Mouse (Mus musculus) splenic B cell, adult 2 months (primary cell): ENCODE measurements around the gene Ints1.

ENCODE experiments used
- DNase-seq: peaks from one replicate; pipeline ENCODE4 v3.0.0-alpha.2; 2011; ENCODE audit warnings: low read depth, low spot score
- H3K27me3 ChIP-seq: 2 replicates; pipeline ENCODE4 v1.6.1; 2012; ENCODE audit warnings: mild to moderate bottlenecking, low read length, moderate library complexity, mixed read lengths; ENCODE audit not compliant: control insufficient read depth, poor library complexity, insufficient read depth, severe bottlenecking
- H3K36me3 ChIP-seq: 2 replicates; pipeline ENCODE4 v1.6.1; 2012; ENCODE audit warnings: mild to moderate bottlenecking, low read length, moderate library complexity, mixed read lengths; ENCODE audit not compliant: control insufficient read depth, poor library complexity, insufficient read depth, severe bottlenecking

Gene Ints1

DNA sequence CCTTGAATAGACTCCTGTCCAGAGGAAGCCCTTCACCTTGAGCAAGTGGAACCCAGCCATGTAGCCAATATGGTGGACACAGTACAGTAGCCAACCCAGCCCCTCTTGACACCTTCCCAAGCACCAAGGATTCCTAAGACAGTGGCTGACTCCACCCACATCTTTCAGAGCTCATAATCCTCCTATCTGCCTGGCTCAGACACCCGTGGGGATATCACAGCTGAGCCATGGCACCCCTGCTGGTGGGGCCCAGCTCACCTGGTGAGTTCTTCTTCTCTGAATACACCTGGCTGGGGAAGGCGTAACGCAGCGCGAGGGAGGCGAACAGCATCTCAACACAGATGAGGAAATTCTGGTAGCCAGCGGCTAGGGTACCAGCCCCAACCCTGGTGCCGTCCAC lies 30.4 kb upstream of the Ints1 start:
- peaks cover 2% of the 10 kb centered on the region for H3K36me3 ChIP-seq
- no peaks in the 10 kb centered on the region for H3K27me3 ChIP-seq
- no peak for DNase-seq

DNA sequence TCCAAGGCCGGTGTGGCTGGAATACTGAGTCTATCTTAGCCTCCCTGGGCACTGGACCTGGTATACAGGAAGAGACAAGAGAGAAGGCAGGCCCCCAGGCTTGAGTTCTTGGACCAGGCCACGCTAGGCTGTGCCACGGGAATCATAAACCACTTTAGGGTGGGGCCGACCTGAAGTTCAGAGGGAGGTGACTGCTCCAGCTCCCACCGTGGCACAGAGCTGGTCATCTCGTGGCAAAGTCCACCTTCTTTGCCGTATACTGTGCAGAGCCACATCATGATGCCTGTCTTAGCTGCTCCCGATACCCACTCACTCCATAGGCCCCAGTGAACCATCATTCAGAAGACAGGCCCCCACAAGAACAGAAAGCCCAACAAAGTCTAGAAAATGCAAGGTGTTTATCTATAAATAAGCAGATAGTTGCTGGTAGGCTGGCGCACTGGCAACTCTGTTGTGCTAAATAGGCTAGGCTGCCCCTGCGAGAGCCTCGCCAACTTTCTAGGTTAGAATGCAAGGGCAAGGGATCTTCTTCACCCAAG lies 29.2 kb upstream of the Ints1 start:
- DNase-seq: no peak
- Histone ChIP-seq H3K27me3 (no peaks in the 10 kb centered on the region), H3K36me3 (peaks cover 8% of the 10 kb centered on the region)

DNA sequence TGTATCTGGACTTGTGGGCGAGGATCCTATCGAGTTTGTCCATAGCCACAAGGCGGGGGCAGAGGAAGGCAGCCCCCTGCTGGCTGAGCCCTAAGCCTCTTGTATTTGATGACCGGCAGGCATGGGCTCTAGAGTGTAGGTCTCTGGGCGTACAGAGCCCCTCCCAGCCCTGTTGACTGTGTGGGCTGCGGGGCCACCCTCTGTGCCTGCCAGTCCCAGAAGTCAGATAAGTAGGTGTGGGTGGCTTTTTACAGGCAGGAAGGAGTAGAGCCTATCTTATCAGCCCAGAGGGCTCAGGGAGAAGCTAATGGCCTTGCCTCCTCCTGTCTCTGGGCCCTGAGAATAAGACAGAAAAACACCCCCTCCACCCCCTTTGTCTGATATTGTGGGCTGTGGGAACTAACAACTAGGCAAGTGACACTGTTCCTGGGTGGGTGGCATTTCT lies 28.7 kb upstream of the Ints1 start:
- no peak for DNase-seq

DNA sequence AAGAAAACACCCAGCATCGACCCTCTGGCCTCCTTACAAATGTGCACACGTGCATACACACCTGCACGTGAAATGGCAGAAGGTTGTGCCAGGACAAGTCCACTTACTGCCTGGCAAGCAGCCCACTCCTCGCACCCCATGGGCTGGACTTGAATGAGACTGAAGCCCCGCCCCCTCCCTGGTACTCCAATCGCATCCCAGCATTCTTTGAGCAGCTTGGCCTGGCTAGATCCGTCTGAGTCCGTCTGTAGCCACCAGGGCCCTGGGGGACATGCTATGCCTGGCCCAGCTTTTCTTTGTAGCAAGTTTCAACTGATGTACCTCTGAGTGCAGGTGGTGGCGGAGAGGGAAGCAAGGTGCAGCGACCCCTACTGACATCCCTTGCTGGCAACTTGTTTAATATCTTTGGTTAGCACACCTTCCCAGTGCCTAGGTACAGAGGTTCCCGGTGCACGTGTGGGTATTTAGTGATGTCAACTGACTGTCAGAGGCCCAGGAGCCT lies 28.2 kb upstream of the Ints1 start:
- peaks cover 9% of the 10 kb centered on the region for H3K36me3 ChIP-seq
- H3K27me3 ChIP-seq: no peaks in the 10 kb centered on the region
- DNase-seq: peak; percentile 61

More for the DNA sequence above, 28.7 kb upstream of the Ints1 start:
- Histone ChIP-seq H3K27me3 (no peaks in the 10 kb centered on the region), H3K36me3 (peaks cover 9% of the 10 kb centered on the region)

DNA sequence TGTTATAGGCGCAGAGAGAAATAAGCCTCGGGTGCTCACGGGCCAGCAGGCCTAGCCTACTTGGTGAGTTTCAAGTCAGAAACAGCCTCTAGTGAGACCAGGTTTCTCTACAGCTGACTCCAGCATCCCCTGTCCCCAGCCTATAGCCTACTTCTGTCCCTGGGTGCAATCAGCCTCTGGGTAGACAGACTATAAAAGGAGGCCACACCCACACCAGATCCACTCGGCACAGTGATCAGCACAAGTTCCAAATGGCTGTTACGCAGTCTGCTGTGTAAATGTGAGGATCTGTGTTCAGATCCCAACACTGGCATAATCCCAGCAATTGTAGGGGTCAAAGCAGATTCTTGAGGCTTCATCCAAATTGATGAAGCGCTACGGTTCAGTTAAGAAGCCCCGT lies 27.7 kb upstream of the Ints1 start:
- Histone ChIP-seq H3K36me3 (peaks cover 9% of the 10 kb centered on the region), H3K27me3 (no peaks in the 10 kb centered on the region)
- DNase-seq: no peak

DNA sequence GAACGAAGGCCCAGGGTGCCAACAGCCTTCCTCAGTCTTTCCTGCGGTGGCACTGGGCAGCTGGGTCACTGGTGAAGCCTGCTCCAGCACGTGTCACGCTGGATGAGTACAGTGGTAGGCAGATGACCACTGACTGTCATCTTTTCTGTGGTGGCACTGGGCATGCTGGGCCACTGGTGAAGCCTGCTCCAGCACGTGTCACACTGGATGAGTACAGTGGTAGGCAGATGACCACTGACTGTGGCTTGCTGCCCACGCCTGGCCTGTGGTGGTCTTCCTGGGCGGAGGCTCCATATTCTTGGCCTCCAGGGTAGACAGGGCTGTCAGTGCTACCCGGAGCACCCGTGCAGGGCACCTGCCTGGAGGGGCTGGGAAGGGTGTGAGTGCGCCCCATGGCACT lies 26.4 kb upstream of the Ints1 start:
- H3K27me3 ChIP-seq: no peaks in the 10 kb centered on the region
- H3K36me3 ChIP-seq: peaks cover 9% of the 10 kb centered on the region
- no peak for DNase-seq

DNA sequence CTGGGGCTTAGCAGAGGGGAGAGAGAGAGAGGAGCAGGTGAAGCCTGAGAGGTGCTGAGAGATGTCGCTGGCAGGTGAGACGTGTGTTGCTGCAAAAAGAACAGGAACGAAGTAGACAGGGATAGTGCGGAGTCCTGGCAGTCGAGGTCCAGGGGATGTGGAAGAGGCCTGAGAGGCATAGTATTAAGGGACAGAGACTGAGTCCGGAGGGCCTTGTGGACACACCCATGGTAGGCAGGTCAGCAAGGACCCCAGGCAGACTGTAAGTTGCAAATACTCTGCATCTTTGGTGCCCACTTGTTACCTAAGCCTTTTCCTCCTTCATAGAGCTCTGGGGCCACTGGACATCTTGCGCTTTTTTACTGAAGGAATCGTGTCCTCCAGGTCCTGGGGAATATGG lies 25.8 kb upstream of the Ints1 start:
- DNase-seq: no peak
- Histone ChIP-seq H3K27me3 (no peaks in the 10 kb centered on the region), H3K36me3 (peaks cover 9% of the 10 kb centered on the region)

DNA sequence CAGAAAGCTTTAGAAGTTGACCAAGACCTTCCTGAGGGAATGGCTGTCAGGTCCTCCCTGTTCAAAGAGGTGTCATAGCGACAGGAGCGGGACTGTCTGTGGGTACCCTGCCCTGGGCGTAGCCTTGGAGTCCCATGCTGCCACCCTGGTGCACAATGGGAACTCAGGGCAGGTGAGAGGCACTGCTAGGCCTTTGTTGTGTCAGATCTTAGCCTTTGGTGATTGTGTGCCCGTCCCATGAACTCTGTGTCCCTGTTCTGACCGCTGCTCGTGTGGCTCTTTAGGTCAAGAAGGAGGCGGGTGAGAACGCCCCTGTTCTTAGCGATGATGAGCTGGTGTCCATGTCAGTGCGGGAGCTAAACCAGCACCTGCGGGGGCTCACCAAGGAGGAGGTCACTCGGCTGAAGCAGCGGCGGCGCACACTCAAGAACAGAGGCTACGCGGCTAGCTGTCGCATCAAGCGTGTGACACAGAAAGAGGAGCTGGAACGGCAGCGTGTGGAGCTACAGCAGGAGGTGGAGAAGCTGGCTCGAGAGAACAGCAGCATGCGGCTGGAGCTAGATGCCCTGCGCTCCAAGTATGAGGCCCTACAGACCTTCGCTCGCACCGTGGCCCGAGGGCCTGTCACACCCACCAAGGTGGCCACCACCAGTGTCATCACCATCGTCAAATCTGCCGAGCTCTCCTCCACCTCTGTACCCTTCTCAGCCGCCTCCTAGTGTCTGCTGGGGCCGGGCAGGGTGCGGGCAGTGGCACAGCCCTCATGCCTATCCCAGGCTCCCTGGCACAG lies 24.5 kb upstream of the Ints1 start:
- H3K36me3 ChIP-seq: peaks cover 9% of the 10 kb centered on the region
- DNase-seq: no peak
- no peaks in the 10 kb centered on the region for H3K27me3 ChIP-seq

DNA sequence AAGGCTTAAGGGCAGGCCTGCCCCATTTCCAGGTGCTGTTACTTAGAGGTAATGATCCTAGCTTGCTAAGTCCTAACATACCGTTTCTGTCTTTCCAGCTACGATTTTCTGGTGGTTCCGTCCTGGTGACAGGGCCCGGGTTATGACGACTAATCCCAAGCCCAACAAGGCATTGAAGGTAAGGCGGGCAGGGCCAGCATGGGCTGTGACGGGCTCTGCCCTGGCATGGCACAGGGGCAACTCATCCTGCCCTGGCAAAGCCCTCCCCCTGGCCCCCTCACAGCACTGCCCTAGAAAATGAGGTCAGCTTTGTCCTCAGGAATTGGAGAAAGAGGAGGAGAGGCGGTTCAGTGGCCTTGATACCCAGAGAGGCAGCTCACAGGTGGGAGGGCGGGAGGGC lies 23.6 kb upstream of the Ints1 start:
- peaks cover 9% of the 10 kb centered on the region for H3K36me3 ChIP-seq
- H3K27me3 ChIP-seq: no peaks in the 10 kb centered on the region
- no peak for DNase-seq

DNA sequence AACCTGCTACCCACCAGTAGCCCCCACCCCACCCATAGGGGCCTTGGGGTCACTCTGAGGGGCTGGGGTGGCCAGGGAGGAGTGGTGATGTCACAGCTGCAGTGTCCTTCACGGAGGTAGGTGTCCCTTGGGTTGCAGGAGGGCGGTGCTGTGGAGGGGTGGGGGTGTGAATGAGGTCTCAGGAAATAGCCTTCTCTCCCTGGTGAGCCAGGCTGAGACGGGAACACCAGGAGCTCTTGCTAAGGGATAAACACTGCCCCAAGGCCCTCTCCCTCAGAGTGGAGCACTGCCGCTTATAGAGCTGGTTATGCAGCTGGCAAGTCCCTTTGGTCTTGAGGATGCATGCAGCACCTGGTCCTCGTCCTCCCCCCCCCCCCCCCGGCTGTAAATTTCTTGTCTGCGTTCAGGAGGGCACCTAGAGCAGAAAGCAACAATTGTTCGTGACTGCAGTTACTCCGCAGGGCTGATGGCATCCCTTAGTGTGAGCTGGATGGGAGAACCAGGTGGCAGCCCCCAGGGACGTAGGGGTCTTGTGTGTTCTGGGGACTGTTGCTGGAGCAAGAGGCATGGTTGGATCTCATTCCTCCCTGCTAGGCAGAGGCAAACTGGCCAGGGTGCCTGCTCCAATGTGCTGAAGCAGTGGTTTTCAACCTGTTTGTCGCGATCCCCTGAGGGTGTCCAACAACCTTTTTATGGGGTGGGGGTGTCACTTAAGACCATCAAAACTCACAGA lies 22.9 kb upstream of the Ints1 start:
- no peak for DNase-seq
- H3K36me3 ChIP-seq: peaks cover 9% of the 10 kb centered on the region
- no peaks in the 10 kb centered on the region for H3K27me3 ChIP-seq

DNA sequence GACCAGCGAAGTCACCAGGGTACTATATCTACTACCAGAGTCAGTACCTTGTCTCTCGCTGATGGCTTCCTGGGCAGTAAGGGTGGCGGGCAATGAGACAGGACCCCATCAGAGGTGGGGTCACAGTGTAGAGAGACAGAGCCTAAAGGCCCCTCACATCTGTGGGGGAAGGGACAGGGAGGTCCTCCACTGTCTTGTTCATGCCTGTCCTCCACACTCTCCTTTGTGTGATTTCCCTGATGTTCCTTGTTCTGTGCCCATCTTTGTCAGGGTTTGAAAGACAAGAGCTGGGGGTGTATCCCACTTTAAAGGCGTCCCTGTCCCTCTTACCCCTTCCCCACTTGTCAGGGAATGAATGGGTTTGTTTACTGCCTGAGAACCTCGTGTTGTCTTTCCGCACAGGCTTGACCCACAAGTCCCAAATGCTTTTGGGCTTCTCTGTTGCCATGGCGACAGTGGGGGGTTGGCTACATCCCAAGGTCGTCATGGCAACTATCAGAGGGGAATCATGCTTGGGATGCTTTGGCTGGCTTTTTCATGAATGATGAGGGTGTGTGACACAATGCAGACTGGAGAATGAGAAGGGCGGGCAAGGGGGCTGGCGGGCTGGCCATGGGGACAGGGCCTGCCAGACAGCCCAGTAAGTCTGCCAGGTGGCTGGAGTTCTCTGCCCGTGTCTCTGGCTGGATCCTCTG lies 22.1 kb upstream of the Ints1 start:
- DNase-seq: no peak
- no peaks in the 10 kb centered on the region for H3K27me3 ChIP-seq
- peaks cover 9% of the 10 kb centered on the region for H3K36me3 ChIP-seq

DNA sequence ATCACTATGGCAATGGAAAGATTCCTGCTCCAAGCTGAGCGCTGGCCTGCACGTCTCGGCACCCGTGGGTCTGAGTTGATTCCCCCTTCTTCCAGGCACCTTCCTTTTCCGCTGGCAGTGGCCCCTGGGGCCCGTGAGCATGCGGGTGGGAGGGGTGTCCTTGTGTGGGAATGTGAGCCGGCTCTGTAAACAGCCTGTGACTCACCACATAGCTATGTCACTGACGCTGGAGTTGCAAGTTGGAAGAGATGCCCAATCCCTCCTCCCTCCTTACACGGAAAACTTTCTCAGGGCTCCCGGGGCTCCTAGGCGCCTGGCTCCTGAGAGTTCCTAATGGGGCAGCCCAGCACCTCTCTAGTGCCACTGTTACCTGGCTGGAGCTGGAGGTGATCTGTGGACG lies 21.4 kb upstream of the Ints1 start:
- DNase-seq: no peak
- no peaks in the 10 kb centered on the region for H3K27me3 ChIP-seq
- peaks cover 9% of the 10 kb centered on the region for H3K36me3 ChIP-seq

DNA sequence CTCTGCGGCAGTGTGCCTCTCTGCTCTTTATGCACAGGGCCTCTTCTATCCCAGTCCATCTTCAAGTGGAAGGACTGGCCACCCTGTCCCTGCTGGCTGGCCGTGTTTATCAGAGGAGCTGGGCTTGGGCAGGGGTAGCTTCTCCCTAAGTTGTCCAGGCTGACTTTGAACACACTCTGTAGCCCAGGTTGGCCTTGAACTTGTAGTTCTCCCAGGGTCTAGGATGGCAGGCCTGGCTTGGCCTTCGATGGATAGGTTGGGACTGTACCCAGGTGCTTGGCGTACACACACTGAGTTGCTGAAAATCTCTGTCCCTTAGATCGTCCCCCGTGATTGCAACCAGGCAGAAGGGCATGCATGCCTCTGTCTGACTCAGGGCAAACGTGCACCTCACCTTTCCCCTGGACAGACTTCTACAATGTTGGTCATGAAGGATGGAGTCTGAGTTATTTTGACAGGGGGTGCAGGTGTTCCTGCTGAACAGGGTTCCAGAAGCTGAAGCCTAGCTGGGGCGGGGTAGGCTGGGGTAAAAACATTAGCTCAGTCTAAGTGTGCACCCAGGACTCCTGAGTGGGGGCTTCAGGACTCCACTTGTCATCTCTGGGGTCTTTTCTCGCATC lies 20.6 kb upstream of the Ints1 start:
- H3K36me3 ChIP-seq: peaks cover 7% of the 10 kb centered on the region
- no peak for DNase-seq
- H3K27me3 ChIP-seq: no peaks in the 10 kb centered on the region

DNA sequence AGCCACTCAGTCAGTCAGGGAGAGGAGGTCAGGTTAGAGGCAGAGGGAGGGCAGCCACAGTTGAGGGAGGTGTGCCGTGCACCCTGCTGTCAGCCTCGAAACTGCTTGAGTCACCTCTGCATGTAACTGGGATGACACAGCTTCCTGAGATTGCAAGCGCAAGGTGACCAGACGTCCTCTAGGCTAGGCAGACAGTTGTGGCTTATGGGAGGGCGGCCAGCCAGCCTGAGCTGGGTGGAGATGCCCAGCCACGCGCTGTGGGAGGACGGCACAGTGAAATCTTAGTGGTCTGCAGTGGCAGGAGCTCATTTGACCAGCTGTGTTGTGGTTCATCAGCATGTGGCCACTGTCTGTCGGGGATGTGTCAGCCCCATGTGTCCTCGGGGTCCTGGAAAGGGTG lies 19.5 kb upstream of the Ints1 start:
- Histone ChIP-seq H3K36me3 (0 out of 2 replicates have a peak, but pooled peaks cover 2% of the 10 kb centered on the region), H3K27me3 (no peaks in the 10 kb centered on the region)
- DNase-seq: no peak
